Comparison of ENCODE assay signal across 22 mouse cellular contexts in the genomic region with DNA sequence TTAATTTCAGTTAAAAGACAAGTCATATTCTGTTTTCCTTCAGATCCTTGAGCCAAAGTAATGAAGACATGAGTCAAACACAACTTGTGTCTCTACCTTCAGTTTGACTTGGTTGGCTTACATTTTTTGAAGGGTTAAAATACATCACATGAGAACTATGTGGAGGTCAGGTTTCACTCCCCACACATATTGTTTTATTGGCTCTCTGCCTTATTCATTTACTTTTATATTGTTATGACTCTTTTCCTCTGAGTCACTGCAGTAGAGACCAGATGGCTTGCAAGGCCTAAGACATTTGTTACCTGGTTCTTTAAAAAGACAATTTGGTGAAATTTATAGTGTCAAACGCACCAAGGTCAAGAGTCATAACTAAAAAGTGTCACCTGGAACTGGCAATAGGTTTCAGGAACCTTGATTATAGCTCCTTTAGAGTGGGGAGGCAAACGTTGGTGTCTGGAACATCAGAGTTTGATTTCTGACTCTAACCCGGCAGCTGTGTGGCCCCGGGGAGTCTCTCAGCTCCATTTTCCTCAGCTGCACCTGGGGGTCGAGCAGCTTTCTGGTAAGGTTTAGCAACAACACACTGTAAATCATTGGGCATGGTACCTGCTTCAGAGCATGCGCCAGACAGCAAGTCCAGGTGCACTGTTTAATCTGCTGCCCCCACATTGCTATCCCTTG.
A peak's percentile ranks its signal among the peaks of the same experiment; 100 is the strongest.
DNase-seq lines count a peak whose midpoint lies in the region; ATAC-seq and TF ChIP-seq lines count a peak whose summit lies in the region.
"Had no signal": no experiment of that assay in that cellular context is flagged by ENCODE, and none has a peak within 500 bp of the region (broad histone marks: within the 10 kb centered on the region; RNA-seq: fewer than 3 reads in every experiment).

No protein-coding gene starts in this region.

- peak; percentile 45 for DNase-seq in heart, adult 11 months
- DNase-seq in heart, adult 2 months, result no peak
- DNase-seq in forelimb bud, embryonic 11.5 days (ENCODE audit: low read depth, low spot score), result peak; percentile 85
- peak; percentile 51 for DNase-seq in thymus, postnatal 25 days
- DNase-seq in adrenal gland, postnatal 36 days, result no peak
- DNase-seq in forebrain, embryonic 10.5 days (ENCODE audit: extremely low spot score, low spot score), result no peak
- no peak for DNase-seq in gastrocnemius, adult 2 months
- DNase-seq: adrenal gland, postnatal 25 days; B cell, adult 2 months; cerebellum, adult 9-10 months; kidney, adult 2 months; kidney, postnatal 14 days; right cerebral cortex, postnatal 4 days had no signal

- H3K27me3 ChIP-seq in heart, adult 2 months (ENCODE audit: control insufficient read depth, insufficient read depth, low read length), result no peaks in the 10 kb centered on the region
- no peaks in the 10 kb centered on the region for H3K27me3 ChIP-seq in limb, embryonic 13.5 days
- H3K27me3 ChIP-seq in forebrain, embryonic 10.5 days (ENCODE audit: poor library complexity, severe bottlenecking), result no peaks in the 10 kb centered on the region
- H3K27me3 ChIP-seq: forebrain, embryonic 15.5 days; midbrain, embryonic 12.5 days; Patski had no signal

- H3K4me3 ChIP-seq in heart, adult 2 months, result no peak overlapping the region
- H3K4me3 ChIP-seq in limb, embryonic 13.5 days, result no peak overlapping the region
- H3K4me3 ChIP-seq in forebrain, embryonic 10.5 days, result no peak overlapping the region
- H3K4me3 ChIP-seq in gastrocnemius, adult 2 months, result no peak overlapping the region
- H3K4me3 ChIP-seq: embryonic facial prominence, embryonic 10.5 days; erythroblast, embryonic 14.5 days; forebrain, embryonic 15.5 days; midbrain, embryonic 12.5 days; myocyte had no signal

- no peak for TF ChIP-seq EP300 in heart, adult 2 months (IDR thresholded peaks at IDR 0.05; ENCODE audit: insufficient read depth, low read depth, low read length)

- no peaks in the 10 kb centered on the region for H3K4me1 ChIP-seq in heart, adult 2 months (ENCODE audit: control insufficient read depth, insufficient read depth, low read length)
- peaks cover 12% of the 10 kb centered on the region for H3K4me1 ChIP-seq in limb, embryonic 13.5 days
- no peaks in the 10 kb centered on the region for H3K4me1 ChIP-seq in forebrain, embryonic 10.5 days
- H3K4me1 ChIP-seq: forebrain, embryonic 15.5 days; midbrain, embryonic 12.5 days had no signal

- no peak overlapping the region for H3K9ac ChIP-seq in heart, adult 2 months (ENCODE audit: low read depth, low read length)
- H3K9ac ChIP-seq in limb, embryonic 13.5 days, result no peak overlapping the region
- H3K9ac ChIP-seq: forebrain, embryonic 15.5 days; liver, embryonic 14.5 days; midbrain, embryonic 12.5 days had no signal

- WGBS in heart, adult 2 months, result 74% methylated on average over 6 of the region's 6 CpGs
- 14% methylated on average over 6 of the region's 6 CpGs for WGBS in limb, embryonic 13.5 days
- 85% methylated on average over 6 of the region's 6 CpGs for WGBS in forebrain, embryonic 10.5 days

- H3K27ac ChIP-seq in heart, adult 2 months, result no peak overlapping the region
- peak overlapping the region; percentile 55; the same call in 1 of the 2 replicates for H3K27ac ChIP-seq in limb, embryonic 13.5 days
- H3K27ac ChIP-seq in forebrain, embryonic 10.5 days, result no peak overlapping the region
- H3K27ac ChIP-seq in gastrocnemius, adult 2 months, result no peak overlapping the region
- H3K27ac ChIP-seq: embryonic facial prominence, embryonic 10.5 days; forebrain, embryonic 15.5 days; liver, embryonic 14.5 days; midbrain, embryonic 12.5 days had no signal

- no peaks in the 10 kb centered on the region for H3K36me3 ChIP-seq in heart, adult 2 months (ENCODE audit: control insufficient read depth, insufficient read depth, low read length)
- H3K36me3 ChIP-seq in limb, embryonic 13.5 days, result no peaks in the 10 kb centered on the region
- H3K36me3 ChIP-seq in forebrain, embryonic 10.5 days (replicated peaks), result no peaks in the 10 kb centered on the region
- H3K36me3 ChIP-seq: embryonic facial prominence, embryonic 10.5 days; forebrain, embryonic 15.5 days; midbrain, embryonic 12.5 days had no signal

- H3K9me3 ChIP-seq in limb, embryonic 13.5 days, result 0 out of 2 replicates have a peak, but pooled peaks cover 3% of the 10 kb centered on the region
- 0 out of 2 replicates have a peak, but pooled peaks cover 2% of the 10 kb centered on the region for H3K9me3 ChIP-seq in forebrain, embryonic 10.5 days
- H3K9me3 ChIP-seq: embryonic facial prominence, embryonic 10.5 days; forebrain, embryonic 15.5 days had no signal

- no peak for TF ChIP-seq CTCF in heart, adult 2 months (IDR thresholded peaks at IDR 0.05)
- TF ChIP-seq CTCF in gastrocnemius, adult 2 months (IDR thresholded peaks at IDR 0.05), result no peak

- H3K4me2 ChIP-seq in limb, embryonic 13.5 days (replicated peaks), result no peak overlapping the region
- H3K4me2 ChIP-seq: forebrain, embryonic 15.5 days; midbrain, embryonic 12.5 days had no signal

- no peaks in the 10 kb centered on the region for H3K79me2 ChIP-seq in heart, adult 2 months (replicated peaks; ENCODE audit: control insufficient read depth, insufficient read depth, low read length)

- no peak for TF ChIP-seq POLR2A in heart, adult 2 months (IDR thresholded peaks at IDR 0.05; ENCODE audit: insufficient read depth, low read depth, low read length)

- intact Hi-C loops in heart, adult 2 months (cut with DNase I), result no loop called here
- intact Hi-C loops in gastrocnemius, adult 2 months (cut with DNase I), result no loop called here

- ATAC-seq in limb, embryonic 13.5 days (ENCODE audit: low FRiP score, low read depth), result peak; percentile 82
- ATAC-seq: activated CD4-positive, CD25-positive, alpha-beta regulatory T cell, adult 4 months; forebrain, embryonic 15.5 days; Patski had no signal

Comparison
In these comparisons a context has a peak if more than half of its experiments do, and no peak if none do; other contexts are left out.
1. DNase-seq: peak in heart, adult 11 months (single experiment), forelimb bud, embryonic 11.5 days (single experiment) and thymus, postnatal 25 days (single experiment); none in heart, adult 2 months (0 of 2), adrenal gland, postnatal 36 days (0 of 2), forebrain, embryonic 10.5 days (single experiment) and gastrocnemius, adult 2 months (single experiment).